Mouse (Mus musculus) left cerebral cortex, postnatal 25 days (tissue): ENCODE measurements around the gene H1foo. TPM values are rescaled to one million over a fixed set of nuclear protein-coding genes. Genes with fewer than 3 reads are reported as not detected.

ENCODE experiments used
- DNase-seq, 2 experiments: peaks; one replicate each; pipeline ENCODE4 v3.0.0; 2022; ENCODE audit warnings: low spot score in 2 of 2, mixed read lengths in 1 of 2
- intact Hi-C: fragments of 180-260 bp; cut with DNase I; formaldehyde crosslinking; loops from one replicate; pipeline ENCODE4 v1.15.1; 2025
- total RNA-seq, 2 experiments: library from RNA; stranded (reverse); gene quantifications; 2 replicates each; pipeline ENCODE4 v1.2.3; 2021

H1foo gene
- total RNA-seq, 2 experiments from 2014 or later: not detected

DNA sequence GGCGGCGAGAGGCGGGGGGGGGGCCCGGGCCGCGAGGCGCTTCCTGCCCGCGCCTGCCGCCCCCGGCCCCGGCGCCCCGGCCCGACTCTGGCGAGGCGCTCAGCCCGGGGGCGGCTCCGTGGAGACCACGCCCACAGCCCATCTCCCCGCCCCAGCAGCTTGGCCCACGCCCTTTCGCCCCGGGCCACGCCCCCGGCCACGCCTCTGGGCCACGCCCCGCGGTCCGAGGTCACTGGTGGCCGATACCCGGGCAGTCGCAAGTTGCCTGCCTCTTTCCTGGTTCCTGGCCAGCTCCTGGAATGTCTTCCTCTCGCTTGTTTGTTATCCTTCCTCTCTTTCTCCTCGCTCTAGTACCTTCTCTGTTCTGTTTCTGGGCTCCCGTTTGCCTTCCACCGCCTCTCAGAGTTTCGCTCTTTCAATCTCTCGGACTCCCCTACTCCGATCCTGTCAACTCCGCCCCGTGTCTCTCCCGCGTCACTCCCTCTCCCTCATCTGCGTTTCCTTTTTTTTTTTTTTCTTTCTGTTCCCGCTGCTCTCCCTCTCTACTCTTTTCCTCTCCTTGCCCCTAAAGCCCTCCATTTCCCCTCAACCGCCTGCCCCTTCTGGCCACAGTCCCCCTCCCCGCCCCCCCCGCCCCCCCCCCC is 50.3 kb downstream of the H1foo start, which contains the start of gene Plxnd1:
TSS of gene Plxnd1 (minus strand) at position 129 of the 644 bp plus-strand sequence.
- intact Hi-C loops: loop anchor here (2.0 to 5.0 kb wide), 2 partner anchors 94 to 143 kb away; partner anchors contain the start of genes Ift122 and Mbd4
- DNase-seq: peak; percentile 80 to 84

DNA sequence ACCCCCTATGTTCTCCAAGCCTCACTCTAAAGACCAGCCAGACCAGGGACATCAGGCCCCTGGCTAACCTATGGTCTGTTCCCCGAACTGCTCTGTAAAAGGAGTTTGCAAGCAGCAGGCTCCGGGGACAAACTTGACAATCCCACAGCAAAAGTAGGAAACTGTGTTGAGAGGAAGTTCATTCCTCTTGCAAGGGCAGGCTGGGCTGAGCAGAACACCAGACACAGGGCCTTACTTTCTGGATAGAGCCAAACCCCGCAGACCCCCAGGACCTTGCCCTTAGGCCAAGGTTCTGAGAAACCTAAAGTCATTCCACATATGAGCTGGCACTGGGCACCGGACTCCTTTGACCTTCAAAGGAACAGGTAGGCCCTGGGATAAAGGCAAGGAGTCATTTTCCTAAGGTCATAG is 50.8 kb downstream of the H1foo start:
- intact Hi-C loops: loop anchor here (2.0 kb wide), 1 partner anchor 95 kb away; no protein-coding TSS in a partner anchor
- no peak for DNase-seq

DNA sequence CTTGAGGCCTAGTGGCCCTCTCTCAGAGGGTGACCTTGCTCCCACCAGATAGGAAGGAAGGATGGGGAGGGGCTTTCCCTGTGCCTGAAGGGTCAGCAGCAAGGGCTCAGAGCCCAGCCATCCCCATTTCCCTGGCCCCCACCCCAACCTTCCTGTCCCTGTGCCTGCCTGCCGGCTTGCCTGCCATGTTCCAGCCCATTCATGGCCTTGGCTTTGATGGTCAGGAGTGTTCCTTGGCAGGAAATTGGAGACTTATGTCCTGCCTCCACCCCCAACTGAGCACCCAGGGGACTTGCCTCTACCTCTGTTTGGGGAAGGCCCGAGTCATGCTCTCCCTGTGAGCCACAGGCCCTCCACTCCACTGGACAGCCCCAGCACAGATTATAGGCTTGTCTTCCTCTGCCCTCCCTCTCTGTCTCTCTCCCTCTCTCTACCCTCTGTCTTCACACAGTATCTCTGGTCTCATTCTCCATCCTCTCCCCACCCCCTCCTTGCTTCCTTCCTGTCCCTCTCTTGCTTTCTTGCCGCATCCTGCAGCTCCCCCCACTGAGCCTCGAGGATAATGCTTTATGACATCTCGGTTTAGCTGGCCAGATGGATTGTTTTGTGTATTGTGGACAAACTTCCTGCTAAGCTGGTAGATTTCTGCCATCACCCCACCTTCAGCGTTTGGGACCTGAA is 51.6 kb downstream of the H1foo start:
- intact Hi-C loops: no loop called here
- peak in 1 of 2 experiments; percentile 72 for DNase-seq

DNA sequence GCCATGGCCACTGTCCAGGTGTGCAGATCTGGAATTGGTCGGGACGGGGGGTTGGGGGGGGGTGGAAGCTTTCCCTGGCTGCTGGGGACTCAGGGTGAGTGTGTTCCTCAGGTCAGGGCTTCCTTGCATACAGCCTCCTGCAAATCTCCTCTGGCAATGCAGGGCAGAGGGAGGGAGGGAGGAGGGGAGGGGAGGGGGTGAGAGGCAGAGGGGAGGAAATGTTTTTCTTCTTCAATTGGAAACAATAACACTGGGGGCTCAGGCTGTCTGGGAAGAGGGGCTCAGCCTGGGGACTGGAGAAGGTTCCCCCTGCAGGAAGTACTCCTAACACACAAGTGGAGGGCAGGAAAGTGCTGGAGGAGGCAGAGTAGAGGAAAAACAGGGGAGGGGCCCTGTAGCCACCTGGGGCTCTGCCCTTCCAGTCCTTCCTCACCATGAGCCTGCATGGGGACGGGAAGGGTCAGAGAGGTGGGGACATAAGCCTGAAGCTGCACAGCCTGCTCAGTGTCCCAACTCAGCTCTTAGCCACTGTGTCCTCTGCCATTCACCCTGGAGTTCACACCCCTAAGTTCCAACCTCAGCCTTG is 53.1 kb downstream of the H1foo start:
- DNase-seq: no peak
- intact Hi-C loops: no loop called here

DNA sequence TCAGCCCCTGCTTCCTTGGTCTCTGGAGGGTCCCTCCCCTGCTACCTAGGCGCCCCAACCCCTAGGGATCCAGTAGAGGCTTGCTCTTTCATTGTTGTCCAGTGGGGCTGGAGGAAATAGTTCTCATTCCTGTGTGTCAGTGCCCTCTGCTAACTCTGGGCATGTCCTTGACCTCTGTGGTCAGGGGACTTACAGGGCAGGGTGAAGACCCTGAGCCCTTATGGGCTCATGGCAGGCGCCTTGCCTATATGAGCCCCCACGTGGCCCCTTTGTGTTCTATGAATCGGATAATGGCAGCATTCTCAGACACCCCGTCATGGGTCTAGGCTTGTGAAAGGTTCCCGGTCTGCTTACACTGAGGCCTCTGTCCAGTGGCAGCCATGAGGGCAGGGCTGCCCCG is 54.0 kb downstream of the H1foo start:
- intact Hi-C loops: no loop called here
- DNase-seq: no peak

DNA sequence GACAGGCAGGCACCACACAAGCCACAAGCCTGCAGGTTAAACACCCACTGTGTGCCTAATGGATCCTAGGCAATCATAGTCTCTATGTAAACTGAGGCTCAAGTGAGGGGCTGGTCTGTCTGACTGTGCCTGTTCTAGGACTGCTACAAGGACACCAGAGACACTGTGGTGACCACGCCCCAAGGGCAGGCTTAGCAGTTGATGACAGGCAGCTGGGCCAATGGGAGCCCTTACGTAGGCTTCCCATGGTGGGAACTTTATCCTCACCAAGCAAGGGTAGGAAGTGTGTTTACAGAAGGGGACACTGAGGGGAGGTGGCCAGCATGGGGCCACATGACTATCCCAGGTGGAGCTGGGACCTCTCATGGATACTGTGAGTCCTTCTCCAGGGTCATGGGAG is 54.5 kb downstream of the H1foo start:
- intact Hi-C loops: no loop called here
- DNase-seq: no peak

Other genes starting within 250 kb of the H1foo start
- gene Tmem40, start 182.5 kb upstream of the H1foo start, total RNA-seq: 1 to 10 TPM; 2.3 to 3.0 TPM
- gene Cand2, start 170.4 kb upstream of the H1foo start, total RNA-seq: 1 to 10 TPM; 2.0 to 2.2 TPM
- 100 to 1,000 TPM; 443 to 458 TPM for gene Rpl32, start 136.2 kb upstream of the H1foo start, total RNA-seq
- 1 to 10 TPM; 3.6 to 4.5 TPM for gene Efcab12, start 106.5 kb upstream of the H1foo start, total RNA-seq
- gene Mbd4, start 91.6 kb upstream of the H1foo start, total RNA-seq: 1 to 10 TPM; 8.1 to 9.1 TPM
- gene Ift122, start 91.5 kb upstream of the H1foo start, total RNA-seq: 10 to 100 TPM; 30.0 to 30.9 TPM
- under 1 TPM in 1 of 2 experiments, not detected in 1; 0.25 TPM for gene Rho, start 13.2 kb upstream of the H1foo start, total RNA-seq
- 100 to 1,000 TPM; 111 to 124 TPM for gene Plxnd1, start 50.1 kb downstream of the H1foo start, total RNA-seq
- gene Tmcc1, start 248.5 kb downstream of the H1foo start, total RNA-seq: 10 to 100 TPM; 70.3 to 80.1 TPM